Mouse (Mus musculus) cerebellum, adult 8-10 months (tissue): ENCODE measurements around the gene Mgst1.

Experiments
- DNase-seq: peaks from one replicate; pipeline ENCODE4 v3.0.0; 2022

Gene Mgst1

DNA sequence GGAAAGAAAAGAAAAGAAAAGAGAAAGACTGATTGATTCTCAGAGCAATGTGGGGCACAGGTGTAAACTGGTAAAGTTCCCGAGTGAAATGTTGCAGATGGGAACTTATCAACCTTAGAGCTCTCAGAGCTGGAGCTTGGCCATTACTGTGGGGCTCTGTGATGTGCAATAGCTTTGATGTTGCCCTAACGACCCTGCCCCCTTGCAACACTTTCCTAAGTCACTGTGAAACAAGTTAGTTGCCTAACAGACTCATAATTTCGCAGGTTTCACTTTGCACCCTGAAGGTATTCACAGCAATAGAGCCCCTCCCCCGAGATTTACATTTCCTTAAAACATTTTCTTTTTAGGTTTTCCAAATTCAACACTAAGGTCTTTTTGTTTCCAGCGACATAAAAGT lies at the start of gene Mgst1:
Gene Mgst1, plus strand, starts transcription at position 387 of the 400 bp plus-strand sequence.
- DNase-seq: no peak

DNA sequence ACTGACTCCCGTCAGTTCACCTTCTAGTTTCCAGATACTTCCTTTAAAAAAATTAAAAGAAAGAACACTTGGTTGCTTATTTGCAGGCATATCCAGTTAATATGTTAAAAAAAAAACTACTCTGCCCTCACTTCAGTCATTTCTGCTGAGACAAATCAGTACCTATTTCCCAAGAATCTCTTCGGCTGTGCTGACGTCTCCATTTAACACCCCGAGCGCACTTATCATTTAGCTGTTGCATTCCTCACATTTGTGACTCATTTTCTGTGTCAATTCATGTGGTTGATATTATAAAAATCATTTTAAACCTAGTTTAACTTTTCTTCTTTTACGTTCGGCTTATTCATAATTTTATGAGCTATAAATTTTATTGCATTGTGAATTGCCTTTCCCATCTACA lies 47.7 kb upstream of the Mgst1 start:
- no peak for DNase-seq

GRCm38 (mm10) chr6:138095060-138095459 lies 45.1 kb upstream of the Mgst1 start:
- no peak for DNase-seq

DNA sequence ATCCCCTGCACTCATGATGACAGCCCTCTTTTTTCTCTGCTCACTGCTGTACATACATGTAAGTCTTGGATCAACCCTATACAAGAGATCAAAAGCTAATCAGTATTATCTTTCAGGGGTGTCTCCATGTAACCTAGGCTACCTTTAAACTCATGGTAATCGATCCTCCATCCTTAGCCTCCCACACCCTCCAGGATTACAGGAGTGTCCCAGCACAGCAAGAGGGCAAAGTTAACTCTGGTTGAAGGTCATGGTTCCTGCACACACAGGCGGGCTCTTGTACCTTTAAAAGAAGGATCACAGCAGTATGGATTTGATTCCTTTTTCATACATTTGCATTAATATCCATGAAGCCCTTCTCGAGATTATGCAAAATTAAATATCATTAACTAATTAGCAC lies 40.5 kb upstream of the Mgst1 start:
- DNase-seq: no peak

DNA sequence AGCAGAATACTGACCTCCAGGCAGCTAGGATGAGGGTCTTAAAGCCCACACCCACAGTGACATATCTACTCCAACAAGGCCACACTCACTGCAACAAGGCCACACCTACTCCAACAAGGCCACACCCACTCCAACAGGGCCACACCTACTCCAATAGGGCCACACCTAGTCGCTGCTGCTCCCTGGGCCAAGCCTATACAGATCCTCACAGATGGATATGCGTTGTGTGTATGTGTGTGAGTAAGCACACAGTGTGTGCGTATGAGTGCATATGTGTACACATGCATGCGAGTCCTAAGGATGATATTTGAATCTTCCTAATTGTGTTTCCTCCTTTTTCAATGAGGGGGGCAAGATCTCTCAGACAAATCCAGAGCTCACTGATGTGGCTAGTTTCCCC lies 38.3 kb upstream of the Mgst1 start:
- no peak for DNase-seq

GRCm38 (mm10) chr6:138102940-138103339 lies 37.2 kb upstream of the Mgst1 start:
- DNase-seq: no peak

- DNase-seq: no peak
Observed at GRCm38 (mm10) chr6:138104559-138104958, 35.6 kb upstream of the Mgst1 start.

GRCm38 (mm10) chr6:138117496-138117895 lies 22.6 kb upstream of the Mgst1 start:
- no peak for DNase-seq

- no peak for DNase-seq
Observed at GRCm38 (mm10) chr6:138128392-138129335, 11.5 kb upstream of the Mgst1 start.

DNA sequence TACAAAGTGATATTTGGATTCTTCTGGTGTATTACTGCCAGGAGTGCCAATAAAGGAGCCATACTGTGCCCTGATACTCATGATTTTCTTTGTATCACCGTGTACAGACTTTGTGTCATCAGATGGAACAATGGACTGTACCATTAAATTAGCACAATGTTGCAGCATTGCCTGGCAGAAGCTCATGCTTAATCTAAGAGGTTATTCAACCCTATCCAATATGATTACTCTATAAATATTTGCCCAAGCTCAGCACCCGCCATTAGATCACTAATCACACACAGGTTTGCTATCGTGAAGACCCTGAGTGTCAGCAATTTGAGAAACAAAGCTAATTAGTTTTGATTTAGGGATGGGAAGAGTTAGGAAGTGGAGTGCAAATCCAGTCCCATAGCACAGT lies 9.6 kb upstream of the Mgst1 start:
- no peak for DNase-seq

GRCm38 (mm10) chr6:138140336-138140735 lies 220 bp downstream of the Mgst1 start:
- no peak for DNase-seq

- DNase-seq: no peak
Observed at GRCm38 (mm10) chr6:138141111-138141592, 1.0 kb downstream of the Mgst1 start.

- DNase-seq: no peak
Observed at GRCm38 (mm10) chr6:138142604-138143003, 2.5 kb downstream of the Mgst1 start.

GRCm38 (mm10) chr6:138143450-138143849 lies 3.3 kb downstream of the Mgst1 start:
- no peak for DNase-seq

DNA sequence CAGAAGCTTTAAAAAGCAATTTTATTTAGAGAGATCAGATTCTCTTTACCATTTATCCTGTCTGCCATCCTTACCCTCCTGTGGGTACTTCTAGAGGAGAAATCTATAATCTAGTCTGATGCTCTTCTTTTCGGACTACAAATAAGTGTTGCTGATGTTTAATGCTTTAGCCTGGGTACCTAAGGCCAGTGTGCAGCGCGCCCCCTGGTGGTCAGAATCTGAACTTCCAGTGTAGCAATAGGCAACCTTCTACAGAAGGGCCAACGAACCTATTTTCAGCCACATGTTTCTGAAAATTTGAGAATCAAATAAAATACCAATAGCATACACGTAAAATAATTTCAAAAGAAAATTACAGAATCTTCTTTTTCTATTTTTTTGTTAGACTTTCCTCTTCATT lies 13.0 kb downstream of the Mgst1 start:
- peak; percentile 35 for DNase-seq

DNA sequence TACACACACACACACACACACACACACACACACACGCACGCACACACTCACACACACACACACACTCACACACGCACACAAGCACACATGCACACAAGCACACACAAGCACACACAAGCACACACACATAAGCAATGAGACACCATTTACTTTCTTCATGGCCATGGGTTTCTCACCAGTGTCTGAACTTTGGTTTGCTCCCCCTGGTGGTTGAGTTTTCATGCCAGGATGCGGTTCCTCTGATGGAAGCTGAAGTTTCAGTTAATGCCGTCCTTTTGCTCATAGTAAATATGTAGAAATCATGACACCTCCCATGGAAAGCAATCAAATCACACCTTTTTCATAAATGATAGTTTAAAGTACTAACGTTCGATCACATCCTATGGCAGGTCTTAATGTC lies 23.8 kb downstream of the Mgst1 start:
- no peak for DNase-seq

DNA sequence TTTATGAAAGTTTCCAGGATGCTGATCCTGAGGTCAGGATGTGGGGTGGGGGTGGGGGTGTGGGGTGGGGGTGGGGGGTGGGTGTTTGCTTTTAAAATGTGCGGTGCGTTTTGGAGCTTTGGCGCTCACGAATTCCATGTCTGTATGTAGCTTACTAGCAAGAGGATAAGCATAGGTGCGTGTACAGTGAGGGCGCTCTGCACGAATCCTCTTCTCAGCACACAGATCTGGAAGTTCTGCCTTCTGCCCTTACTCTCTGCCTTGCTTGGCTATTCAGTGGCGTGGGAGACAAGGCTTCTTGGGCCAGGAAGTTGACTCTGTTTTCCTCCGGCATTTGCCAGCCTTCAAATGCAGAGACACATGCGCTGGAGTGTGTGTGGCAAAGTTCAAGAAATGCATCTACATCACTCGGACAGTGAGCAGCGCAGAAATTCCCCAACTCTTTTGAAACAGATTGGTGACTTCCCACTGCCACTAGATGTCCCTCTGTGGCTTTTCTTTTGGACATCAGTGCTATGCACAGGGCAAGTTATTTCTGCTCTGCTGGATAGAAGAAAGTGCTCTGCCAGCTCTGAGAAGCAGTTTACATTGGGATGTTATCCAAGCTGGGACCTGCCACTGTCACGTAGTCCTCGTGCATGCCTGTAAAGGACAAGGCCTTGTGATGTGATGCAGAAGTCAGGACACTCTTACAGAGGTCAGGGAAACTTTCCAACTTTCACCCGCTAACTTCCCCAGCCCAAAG lies 31.5 kb downstream of the Mgst1 start:
- no peak for DNase-seq
